Mouse (Mus musculus): ENCODE measurements around the gene Zmym5.
"Not testable (repeated sequence)": the region's sequence is repeated elsewhere in the genome, so short reads cannot be mapped to it uniquely, and the experiment has no call there.

GRCm38 (mm10) chr14:56833211-56833610 is 21.7 kb upstream of the Zmym5 start:
- not testable (repeated sequence) for TF ChIP-seq CTCF, EP300 (IDR thresholded peaks at IDR 0.05; ENCODE audit: low read depth)

All from liver, embryonic 14.5 days (tissue).